Mouse (Mus musculus) liver, embryonic 12.5 days (tissue): ENCODE data around the gene Pilra. TPM values are rescaled to one million over a fixed set of nuclear protein-coding genes. Genes with fewer than 3 reads are reported as not detected.
A peak's percentile ranks its signal among the peaks of the same experiment; 100 is the strongest.
"Not testable (repeated sequence)": the region's sequence is repeated elsewhere in the genome, so short reads cannot be mapped to it uniquely, and the experiment has no call there.

ENCODE experiments used
- ATAC-seq: fragments of 200-750 bp; cut with Nextera tagmentation; 2 replicates; pipeline ENCODE4 v1.8.0; 2017; ENCODE audit warnings: moderate number of reproducible peaks, mild to moderate bottlenecking, moderate library complexity
- H3K27ac ChIP-seq: fragments of 300-500 bp; sonication (generic); 2 replicates; pipeline ENCODE4 v1.5.1; 2016; ENCODE audit warnings: mild to moderate bottlenecking
- H3K27me3 ChIP-seq: fragments of 300-500 bp; sonication (generic); replicated peaks from 2 replicates; pipeline ENCODE4 v1.6.1; 2016; ENCODE audit warnings: mild to moderate bottlenecking, moderate library complexity
- H3K36me3 ChIP-seq: fragments of 300-500 bp; sonication (generic); 2 replicates; pipeline ENCODE4 v1.6.1; 2016; ENCODE audit warnings: mild to moderate bottlenecking, moderate library complexity
- H3K4me1 ChIP-seq: fragments of 300-500 bp; sonication (generic); 2 replicates; pipeline ENCODE4 v1.6.1; 2016
- H3K4me2 ChIP-seq: fragments of 300-500 bp; sonication (generic); 2 replicates; pipeline ENCODE4 v1.6.1; 2016; ENCODE audit warnings: mild to moderate bottlenecking, moderate library complexity
- H3K4me3 ChIP-seq: fragments of 300-500 bp; sonication (generic); 2 replicates; pipeline ENCODE4 v1.5.1; 2016; ENCODE audit warnings: mild to moderate bottlenecking, moderate library complexity
- H3K9ac ChIP-seq: fragments of 300-500 bp; sonication (generic); 2 replicates; pipeline ENCODE4 v1.6.1; 2016; ENCODE audit warnings: mild to moderate bottlenecking, moderate library complexity
- H3K9me3 ChIP-seq: fragments of 300-500 bp; sonication (generic); replicated peaks from 2 replicates; pipeline ENCODE4 v1.6.1; 2016; ENCODE audit warnings: mild to moderate bottlenecking, moderate library complexity
- WGBS: fragments of 180-500 bp; shearing (Covaris S2); methylation state at CpG from one replicate; pipeline ENCODE4 v1.1.7; 2016; ENCODE audit not compliant: insufficient replicate concordance; 5-methylcytosine and 5-hydroxymethylcytosine counted together
- polyA plus RNA-seq: library from polyadenylated mRNA; unstranded; fragments of >200 nt; fragmentation: Nextera tagmentation; extraction: Ambion mirVana; gene quantifications from 2 replicates; pipeline ENCODE4 v1.2.1, GENCODE M21; 2016

The Pilra gene
- polyA plus RNA-seq, 1 experiment from 2014 or later, result 1.0 TPM

- not testable (repeated sequence) for H3K36me3 ChIP-seq, H3K9ac ChIP-seq, H3K4me3 ChIP-seq, H3K4me2 ChIP-seq, H3K27ac ChIP-seq, H3K27me3 ChIP-seq, H3K4me1 ChIP-seq, ATAC-seq, H3K9me3 ChIP-seq
- WGBS, result 58% methylated on average over 1 of the region's 1 CpGs
Observed at GRCm38 (mm10) chr5:137850313-137850712, 14.2 kb upstream of the Pilra start.

- H3K36me3 ChIP-seq, H3K9me3 ChIP-seq, ATAC-seq, H3K9ac ChIP-seq, H3K27me3 ChIP-seq, H3K27ac ChIP-seq, H3K4me2 ChIP-seq, H3K4me1 ChIP-seq, H3K4me3 ChIP-seq: not testable (repeated sequence)
Observed at GRCm38 (mm10) chr5:137837110-137837509, 1.0 kb upstream of the Pilra start.

- H3K4me3 ChIP-seq, result no peak overlapping the region
- no peak for ATAC-seq
- H3K4me1 ChIP-seq, result no peaks in the 10 kb centered on the region
- no peak overlapping the region for H3K4me2 ChIP-seq
- no peaks in the 10 kb centered on the region for H3K27me3 ChIP-seq
- H3K36me3 ChIP-seq, result no peaks in the 10 kb centered on the region
- no peak overlapping the region for H3K9ac ChIP-seq
- H3K9me3 ChIP-seq, result no peaks in the 10 kb centered on the region
- no peak overlapping the region for H3K27ac ChIP-seq
Observed at GRCm38 (mm10) chr5:137836611-137837010, 530 bp upstream of the Pilra start.

- Histone ChIP-seq H3K4me1 (no peaks in the 10 kb centered on the region), H3K4me3 (no peak overlapping the region), H3K27ac (no peak overlapping the region), H3K4me2 (no peak overlapping the region), H3K9me3 (no peaks in the 10 kb centered on the region), H3K36me3 (no peaks in the 10 kb centered on the region), H3K27me3 (no peaks in the 10 kb centered on the region), H3K9ac (no peak overlapping the region)
- ATAC-seq, result no peak
- 46% methylated on average over 4 of the region's 4 CpGs for WGBS
Observed at GRCm38 (mm10) chr5:137833500-137833899, 2.6 kb downstream of the Pilra start.

GRCm38 (mm10) chr5:137831506-137831905, 4.6 kb downstream of the Pilra start:
- WGBS, result 41% methylated on average over 6 of the region's 6 CpGs
- no peaks in the 10 kb centered on the region for H3K27me3 ChIP-seq
- no peak overlapping the region for H3K4me3 ChIP-seq
- no peak for ATAC-seq
- H3K9ac ChIP-seq, result no peak overlapping the region
- H3K4me2 ChIP-seq, result no peak overlapping the region
- H3K36me3 ChIP-seq, result no peaks in the 10 kb centered on the region
- H3K27ac ChIP-seq, result no peak overlapping the region
- H3K4me1 ChIP-seq, result no peaks in the 10 kb centered on the region
- no peaks in the 10 kb centered on the region for H3K9me3 ChIP-seq

- Histone ChIP-seq H3K27ac (no peak overlapping the region), H3K9me3 (no peaks in the 10 kb centered on the region), H3K27me3 (no peaks in the 10 kb centered on the region), H3K36me3 (no peaks in the 10 kb centered on the region), H3K4me2 (no peak overlapping the region), H3K4me3 (no peak overlapping the region), H3K4me1 (no peaks in the 10 kb centered on the region), H3K9ac (no peak overlapping the region)
- ATAC-seq, result no peak
- WGBS, result 49% methylated on average over 4 of the region's 4 CpGs
Observed at GRCm38 (mm10) chr5:137831106-137831505, 5.0 kb downstream of the Pilra start.

- Histone ChIP-seq H3K9ac (no peak overlapping the region), H3K4me1 (no peaks in the 10 kb centered on the region), H3K4me2 (no peak overlapping the region), H3K27me3 (no peaks in the 10 kb centered on the region), H3K36me3 (no peaks in the 10 kb centered on the region), H3K27ac (peak overlapping the region; percentile 15; the same call in 1 of the 2 replicates), H3K9me3 (no peaks in the 10 kb centered on the region), H3K4me3 (no peak overlapping the region)
- no peak for ATAC-seq
- 52% methylated on average over 7 of the region's 7 CpGs for WGBS
Observed at GRCm38 (mm10) chr5:137830238-137830637, 5.8 kb downstream of the Pilra start.

DNA sequence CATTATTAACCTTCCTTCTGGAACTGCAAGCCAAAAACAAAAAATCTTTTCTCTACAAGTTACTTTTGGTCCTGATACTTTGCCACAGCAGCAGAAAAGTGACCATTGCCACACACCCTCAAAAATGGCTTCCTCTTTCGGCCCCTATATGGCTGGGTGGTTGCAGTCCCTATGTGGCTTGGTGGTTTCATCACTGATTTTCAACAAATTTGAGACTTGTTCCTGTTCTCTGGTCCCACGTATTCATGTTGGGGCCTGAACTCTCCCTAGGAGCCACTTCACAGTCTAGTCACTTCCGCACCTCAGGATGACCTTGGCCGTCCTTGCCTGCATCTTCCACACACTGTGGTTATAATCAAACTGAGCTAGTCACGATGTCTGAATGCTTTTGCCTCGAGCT, 7.4 kb downstream of the Pilra start:
- Histone ChIP-seq H3K9me3 (no peaks in the 10 kb centered on the region), H3K36me3 (no peaks in the 10 kb centered on the region), H3K4me3 (no peak overlapping the region), H3K4me2 (no peak overlapping the region), H3K9ac (no peak overlapping the region), H3K4me1 (no peaks in the 10 kb centered on the region), H3K27me3 (no peaks in the 10 kb centered on the region), H3K27ac (no peak overlapping the region)
- ATAC-seq, result no peak
- 48% methylated on average over 6 of the region's 6 CpGs for WGBS

GRCm38 (mm10) chr5:137826421-137826820, 9.7 kb downstream of the Pilra start:
- Histone ChIP-seq H3K27ac (no peak overlapping the region), H3K9ac (no peak overlapping the region), H3K36me3 (no peaks in the 10 kb centered on the region), H3K27me3 (no peaks in the 10 kb centered on the region), H3K4me3 (no peak overlapping the region), H3K4me1 (no peaks in the 10 kb centered on the region), H3K4me2 (no peak overlapping the region), H3K9me3 (no peaks in the 10 kb centered on the region)
- whole genome bisulfite sequencing, result 20% methylated on average over 7 of the region's 7 CpGs
- no peak for ATAC-seq

- Histone ChIP-seq H3K36me3 (no peaks in the 10 kb centered on the region), H3K27me3 (no peaks in the 10 kb centered on the region), H3K4me3 (no peak overlapping the region), H3K27ac (no peak overlapping the region), H3K4me2 (no peak overlapping the region), H3K9me3 (no peaks in the 10 kb centered on the region), H3K4me1 (no peaks in the 10 kb centered on the region), H3K9ac (no peak overlapping the region)
- WGBS, result 56% methylated on average over 2 of the region's 2 CpGs
- no peak for ATAC-seq
Observed at GRCm38 (mm10) chr5:137825971-137826370, 10.1 kb downstream of the Pilra start.

GRCm38 (mm10) chr5:137825030-137825429, 11.1 kb downstream of the Pilra start:
- Histone ChIP-seq H3K9ac (no peak overlapping the region), H3K4me1 (no peaks in the 10 kb centered on the region), H3K36me3 (no peaks in the 10 kb centered on the region), H3K4me2 (no peak overlapping the region), H3K27ac (no peak overlapping the region), H3K4me3 (no peak overlapping the region), H3K27me3 (no peaks in the 10 kb centered on the region), H3K9me3 (no peaks in the 10 kb centered on the region)
- 62% methylated on average over 3 of the region's 3 CpGs for WGBS
- ATAC-seq, result no peak

DNA sequence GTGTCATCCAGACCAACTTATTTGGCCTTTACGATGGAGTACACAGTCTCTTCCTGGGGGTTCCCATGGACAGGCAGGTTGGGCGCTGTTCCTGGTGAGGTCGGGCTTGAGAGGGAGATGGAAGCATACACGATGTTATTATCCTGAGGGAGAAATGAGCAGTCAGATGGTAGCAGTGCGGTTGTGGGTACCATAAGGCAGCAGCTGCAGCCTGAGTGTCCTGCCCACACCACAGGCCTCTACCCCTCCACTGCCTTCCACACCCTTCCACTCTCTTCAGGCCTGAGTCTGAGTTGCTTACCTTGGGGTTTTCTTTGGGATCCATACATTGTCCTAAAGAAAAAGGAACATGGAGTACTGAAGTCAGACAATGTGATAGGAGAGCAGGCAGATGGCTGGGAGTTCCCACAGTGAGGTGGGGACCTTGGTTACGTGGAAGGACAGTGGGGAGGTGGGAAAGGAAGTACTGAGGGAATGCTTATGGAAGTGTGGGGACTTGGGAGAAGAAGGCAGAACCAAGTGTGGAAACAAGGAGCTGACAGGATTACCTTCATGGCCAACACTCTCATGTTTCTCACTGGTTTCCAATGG, 12.5 kb downstream of the Pilra start:
- no peak overlapping the region for H3K4me3 ChIP-seq
- no peak overlapping the region for H3K4me2 ChIP-seq
- no peaks in the 10 kb centered on the region for H3K36me3 ChIP-seq
- H3K4me1 ChIP-seq, result no peaks in the 10 kb centered on the region
- WGBS, result 60% methylated on average over 6 of the region's 6 CpGs
- H3K27me3 ChIP-seq, result no peaks in the 10 kb centered on the region
- no peaks in the 10 kb centered on the region for H3K9me3 ChIP-seq
- H3K27ac ChIP-seq, result no peak overlapping the region
- ATAC-seq, result no peak
- no peak overlapping the region for H3K9ac ChIP-seq

- H3K27me3 ChIP-seq, result no peaks in the 10 kb centered on the region
- no peaks in the 10 kb centered on the region for H3K9me3 ChIP-seq
- H3K36me3 ChIP-seq, result no peaks in the 10 kb centered on the region
- ATAC-seq, result no peak
- H3K4me3 ChIP-seq, result no peak overlapping the region
- H3K27ac ChIP-seq, result no peak overlapping the region
- H3K9ac ChIP-seq, result no peak overlapping the region
- H3K4me1 ChIP-seq, result no peaks in the 10 kb centered on the region
- WGBS, result 80% methylated on average over 1 of the region's 1 CpGs
- no peak overlapping the region for H3K4me2 ChIP-seq
Observed at GRCm38 (mm10) chr5:137822602-137823001, 13.5 kb downstream of the Pilra start.
